Mouse (Mus musculus) hindbrain, postnatal 0 days (tissue): ENCODE measurements at regions not wholly inside any gene's neighbourhood (a gene's known extent, or its start where the extent isn't known, plus 50 kb on each side); places are given as distances from the start of the nearest gene placed in this dataset.

Source experiments
- ATAC-seq: fragments of 200-750 bp; cut with Nextera tagmentation; 2 replicates; pipeline ENCODE4 v1.8.0; 2017; ENCODE audit warnings: mild to moderate bottlenecking, moderate TSS enrichment, moderate library complexity
- DNase-seq: peaks from one replicate; pipeline ENCODE4 v3.0.0-alpha.2; 2015; ENCODE audit warnings: low spot score
- H3K27ac ChIP-seq: fragments of 300-500 bp; sonication (generic); 2 replicates; pipeline ENCODE4 v1.5.1; 2014; ENCODE audit warnings: mild to moderate bottlenecking
- H3K27me3 ChIP-seq: fragments of 300-500 bp; sonication (generic); 2 replicates; pipeline ENCODE4 v1.6.1; 2014; ENCODE audit warnings: low read length, mixed read lengths; ENCODE audit not compliant: insufficient read depth
- H3K36me3 ChIP-seq: fragments of 300-500 bp; sonication (generic); 2 replicates; pipeline ENCODE4 v1.6.1; 2014; ENCODE audit warnings: low read length, mixed read lengths; ENCODE audit not compliant: insufficient read depth
- H3K4me1 ChIP-seq: fragments of 300-500 bp; sonication (generic); 2 replicates; pipeline ENCODE4 v1.6.1; 2014; ENCODE audit warnings: antibody characterized with exemption, low read length, mixed read lengths; ENCODE audit not compliant: insufficient read depth
- H3K4me2 ChIP-seq: fragments of 300-500 bp; sonication (generic); 2 replicates; pipeline ENCODE4 v1.6.1; 2014; ENCODE audit warnings: low read depth, mild to moderate bottlenecking, low read length, moderate library complexity, mixed read lengths
- H3K4me3 ChIP-seq: fragments of 300-500 bp; sonication (generic); 2 replicates; pipeline ENCODE4 v1.5.1; 2014; ENCODE audit warnings: low read length
- H3K9ac ChIP-seq: fragments of 300-500 bp; sonication (generic); replicated peaks from 2 replicates; pipeline ENCODE4 v1.6.1; 2014; ENCODE audit warnings: mild to moderate bottlenecking, low read length, moderate library complexity, mixed read lengths
- H3K9me3 ChIP-seq: fragments of 300-500 bp; sonication (generic); 2 replicates; pipeline ENCODE4 v1.6.1; 2016; ENCODE audit warnings: low read length, mixed read lengths
- CTCF ChIP-seq: IDR thresholded peaks from 2 replicates; pipeline ENCODE4 v1.5.1; 2016; ENCODE audit warnings: antibody characterized with exemption, control low read depth, low read depth
- WGBS: fragments of 180-500 bp; shearing (Covaris S2); extraction: QIAGEN DNeasy Blood & Tissue Kit; methylation state at CpG from one replicate; pipeline ENCODE4 v1.1.7; 2014; 5-methylcytosine and 5-hydroxymethylcytosine counted together

DNA sequence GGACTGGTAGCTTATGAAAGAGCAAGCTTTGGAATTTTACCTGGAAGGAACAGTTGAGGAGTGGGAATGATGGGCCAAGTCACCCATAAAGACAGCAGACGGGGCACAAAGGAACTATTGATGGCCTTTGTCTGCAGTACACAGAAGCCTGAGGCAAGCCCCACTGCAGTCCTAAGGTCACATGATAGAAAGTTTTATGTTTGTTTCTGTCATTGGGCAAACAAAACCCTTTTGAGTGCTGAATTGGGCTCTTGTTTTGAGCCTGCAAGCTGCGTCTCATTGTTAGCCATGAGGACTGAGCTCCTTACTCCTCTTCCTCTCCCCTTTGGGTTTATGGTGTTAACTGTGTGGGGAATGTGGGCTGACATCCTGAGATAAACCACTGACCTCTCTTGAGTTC, 227.7 kb upstream of the Fign start:
- Histone ChIP-seq H3K27ac (no peak overlapping the region), H3K4me2 (no peak overlapping the region), H3K27me3 (no peaks in the 10 kb centered on the region), H3K4me3 (no peak overlapping the region), H3K36me3 (no peaks in the 10 kb centered on the region), H3K9me3 (no peaks in the 10 kb centered on the region), H3K4me1 (no peaks in the 10 kb centered on the region), H3K9ac (no peak overlapping the region)
- TF ChIP-seq CTCF, result no peak
- ATAC-seq, result no peak
- DNase-seq, result no peak
- WGBS, result 39% methylated on average over 2 of the region's 2 CpGs
